Mouse (Mus musculus) kidney, postnatal 0 days (tissue): ENCODE data around the gene Tgfa. TPM values are rescaled to one million over a fixed set of nuclear protein-coding genes. Genes with fewer than 3 reads are reported as not detected.

ENCODE experiments used
- ATAC-seq: fragments of 200-750 bp; cut with Nextera tagmentation; replicated peaks from 2 replicates; pipeline ENCODE4 v1.8.0; 2017; ENCODE audit warnings: low read depth, moderate number of reproducible peaks, moderate TSS enrichment, moderate library complexity; ENCODE audit not compliant: low FRiP score
- DNase-seq: peaks from one replicate; pipeline ENCODE4 v3.0.0-alpha.2; 2016; ENCODE audit warnings: low spot score
- H3K27ac ChIP-seq: fragments of 300-500 bp; sonication (generic); 2 replicates; pipeline ENCODE4 v1.5.1; 2014; ENCODE audit warnings: mild to moderate bottlenecking
- H3K27me3 ChIP-seq: fragments of 300-500 bp; sonication (generic); 2 replicates; pipeline ENCODE4 v1.6.1; 2014; ENCODE audit warnings: low read length, mixed read lengths; ENCODE audit not compliant: insufficient read depth
- H3K36me3 ChIP-seq: fragments of 300-500 bp; sonication (generic); 2 replicates; pipeline ENCODE4 v1.6.1; 2014; ENCODE audit warnings: low read length, mixed read lengths; ENCODE audit not compliant: insufficient read depth
- H3K4me1 ChIP-seq: fragments of 300-500 bp; sonication (generic); replicated peaks from 2 replicates; pipeline ENCODE4 v1.6.1; 2014; ENCODE audit warnings: antibody characterized with exemption, low read length, mixed read lengths; ENCODE audit not compliant: insufficient read depth
- H3K4me2 ChIP-seq: fragments of 300-500 bp; sonication (generic); 2 replicates; pipeline ENCODE4 v1.6.1; 2014; ENCODE audit warnings: mild to moderate bottlenecking, low read length, moderate library complexity, mixed read lengths
- H3K4me3 ChIP-seq: fragments of 300-500 bp; sonication (generic); replicated peaks from 2 replicates; pipeline ENCODE4 v1.5.1; 2014; ENCODE audit warnings: low read depth, low read length
- H3K9ac ChIP-seq: fragments of 300-500 bp; sonication (generic); 2 replicates; pipeline ENCODE4 v1.6.1; 2014; ENCODE audit warnings: low read depth, low read length
- H3K9me3 ChIP-seq: fragments of 300-500 bp; sonication (generic); replicated peaks from 2 replicates; pipeline ENCODE4 v1.6.1; 2016; ENCODE audit warnings: low read length, inconsistent platforms, mixed read lengths
- CTCF ChIP-seq: IDR thresholded peaks from 2 replicates; pipeline ENCODE4 v1.5.1; 2016; ENCODE audit warnings: antibody characterized with exemption, low read depth, mild to moderate bottlenecking, moderate library complexity
- WGBS: fragments of 180-500 bp; shearing (Covaris S2); extraction: QIAGEN DNeasy Blood & Tissue Kit; methylation state at CpG from one replicate; pipeline ENCODE4 v1.1.7; 2014; 5-methylcytosine and 5-hydroxymethylcytosine counted together
- polyA plus RNA-seq: library from polyadenylated mRNA; unstranded; fragments of >200 nt; fragmentation: Nextera tagmentation; extraction: Ambion mirVana; gene quantifications from 2 replicates; pipeline ENCODE4 v1.2.1, GENCODE M21; 2015

Tgfa gene
- polyA plus RNA-seq, 1 experiment from 2014 or later, result 6.1 TPM

DNA sequence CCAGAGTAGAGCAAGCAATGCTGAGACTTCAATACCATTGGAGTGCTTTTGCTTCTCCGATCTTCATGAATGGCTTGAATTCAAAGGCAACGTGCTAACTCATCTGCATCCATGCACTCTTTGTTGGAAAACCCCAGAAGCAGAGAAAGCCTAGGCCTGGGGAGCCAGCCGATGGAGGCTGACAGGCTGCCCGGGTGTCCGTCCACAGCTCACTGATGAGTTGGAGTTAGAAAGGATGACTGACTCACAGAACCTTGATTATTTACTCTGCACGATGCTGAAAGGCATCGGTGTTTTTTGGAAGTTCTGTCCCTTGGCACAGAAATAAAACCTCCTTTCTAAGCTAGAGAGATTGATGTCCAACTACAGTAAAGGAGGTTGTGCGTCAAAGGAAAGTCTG lies 55.8 kb downstream of the Tgfa start:
- 79% methylated on average over 8 of the region's 8 CpGs for WGBS
- H3K9me3 ChIP-seq, result no peaks in the 10 kb centered on the region
- no peak for TF ChIP-seq CTCF
- H3K4me1 ChIP-seq, result peaks cover 10% of the 10 kb centered on the region
- H3K27me3 ChIP-seq, result no peaks in the 10 kb centered on the region
- no peak overlapping the region for H3K9ac ChIP-seq
- no peaks in the 10 kb centered on the region for H3K36me3 ChIP-seq
- no peak overlapping the region for H3K4me3 ChIP-seq
- no peak for DNase-seq
- no peak for ATAC-seq
- no peak overlapping the region for H3K27ac ChIP-seq
- H3K4me2 ChIP-seq, result no peak overlapping the region

DNA sequence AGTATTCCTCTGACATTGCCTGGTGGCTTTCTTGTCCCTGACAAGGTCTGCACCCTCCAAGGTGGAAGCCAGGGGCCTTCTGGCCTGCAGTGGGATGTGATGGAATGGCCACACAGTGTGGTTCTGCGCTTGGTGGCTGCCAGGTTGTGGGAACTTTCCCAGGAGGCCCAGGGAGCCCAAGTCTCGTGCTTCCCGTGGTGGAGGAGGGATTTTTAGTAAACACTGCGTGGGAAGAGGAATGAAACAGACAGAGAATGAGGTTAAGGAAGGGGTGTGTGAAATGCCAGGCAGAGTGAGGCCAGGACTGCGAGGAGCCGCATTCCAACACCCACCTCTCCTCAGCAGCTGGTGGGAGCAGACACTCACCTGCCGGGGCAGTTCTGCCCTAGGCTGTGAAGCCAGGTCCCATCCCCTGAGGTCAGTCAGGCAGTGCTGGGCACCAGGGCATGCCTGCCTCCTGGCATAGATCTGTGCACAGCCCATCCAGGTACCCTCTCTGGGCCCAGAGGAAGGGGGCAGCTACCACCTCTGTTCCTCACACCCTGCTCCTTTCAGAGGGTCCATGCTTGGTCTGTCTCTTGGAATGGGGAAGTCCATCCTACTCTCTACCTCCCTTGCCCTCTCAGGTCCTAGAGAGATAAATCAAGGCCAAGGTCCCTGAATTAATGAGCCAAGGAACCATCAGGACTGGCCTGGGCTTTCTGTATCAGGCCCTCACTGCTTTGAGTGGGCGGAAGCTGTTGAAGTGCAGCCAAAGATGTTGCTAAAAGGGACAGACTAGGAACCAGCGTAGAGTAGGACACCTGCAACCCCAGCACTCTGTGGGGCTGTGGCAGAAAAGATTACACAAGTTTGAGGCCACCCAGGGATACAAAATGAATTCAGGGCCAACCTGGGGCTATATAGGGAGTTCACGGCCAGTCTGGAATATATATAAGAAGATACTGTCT lies 57.4 kb downstream of the Tgfa start:
- Histone ChIP-seq H3K9me3 (no peaks in the 10 kb centered on the region), H3K36me3 (no peaks in the 10 kb centered on the region), H3K27me3 (no peaks in the 10 kb centered on the region), H3K9ac (no peak overlapping the region), H3K27ac (peak overlapping the region; percentile 70), H3K4me3 (no peak overlapping the region), H3K4me1 (peaks cover 13% of the 10 kb centered on the region), H3K4me2 (no peak overlapping the region)
- TF ChIP-seq CTCF, result no peak
- 32% methylated on average over 10 of the region's 10 CpGs for WGBS
- DNase-seq (peak; percentile 82), ATAC-seq (peak; percentile 90)

DNA sequence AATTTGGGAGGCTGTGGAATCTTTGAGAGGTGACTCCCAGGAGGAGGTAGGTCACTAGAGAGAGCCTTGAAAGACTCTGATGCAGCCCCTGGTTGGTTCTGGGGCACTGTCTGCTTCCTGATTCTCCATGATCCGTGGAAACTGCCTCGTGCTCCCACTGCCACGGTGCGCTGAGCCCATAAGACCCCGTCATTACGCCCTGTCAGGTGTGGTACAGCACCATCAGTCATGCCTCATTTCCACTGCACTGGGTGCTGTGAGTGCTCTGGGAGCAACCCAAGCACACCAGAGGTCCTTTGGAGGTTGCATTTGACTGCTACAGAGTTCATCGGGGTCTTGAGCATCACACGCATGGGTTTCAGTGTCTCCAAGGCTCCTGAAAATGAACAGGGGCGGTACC lies 60.9 kb downstream of the Tgfa start:
- H3K9me3 ChIP-seq, result no peaks in the 10 kb centered on the region
- peaks cover 13% of the 10 kb centered on the region for H3K4me1 ChIP-seq
- peak; percentile 14 for DNase-seq
- no peak overlapping the region for H3K4me3 ChIP-seq
- H3K4me2 ChIP-seq, result no peak overlapping the region
- H3K27me3 ChIP-seq, result no peaks in the 10 kb centered on the region
- H3K36me3 ChIP-seq, result no peaks in the 10 kb centered on the region
- TF ChIP-seq CTCF, result no peak
- ATAC-seq, result no peak
- no peak overlapping the region for H3K9ac ChIP-seq
- H3K27ac ChIP-seq, result no peak overlapping the region; the same call in 1 of the 2 replicates
- 45% methylated on average over 9 of the region's 9 CpGs for WGBS

DNA sequence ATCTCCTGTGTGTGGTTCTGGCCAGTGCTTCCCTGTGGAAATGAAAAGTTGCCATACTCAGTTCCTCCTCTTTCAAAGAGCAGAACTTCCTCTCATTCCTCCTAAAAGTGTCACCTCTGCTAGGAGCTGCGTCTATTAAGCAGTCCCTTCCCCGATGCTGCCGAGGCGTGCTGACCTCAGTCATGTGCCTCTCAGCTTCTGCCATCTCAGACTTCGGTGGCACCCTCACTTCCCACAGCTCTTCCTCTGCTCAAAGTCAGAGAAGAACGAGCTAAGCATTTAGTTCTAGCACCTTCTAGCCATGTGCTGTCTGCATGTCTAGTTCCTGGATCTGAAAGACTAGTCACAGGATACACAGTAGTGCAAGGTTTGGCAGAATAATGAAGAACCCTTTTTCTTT lies 64.2 kb downstream of the Tgfa start:
- no peak overlapping the region for H3K27ac ChIP-seq
- H3K9ac ChIP-seq, result no peak overlapping the region
- H3K27me3 ChIP-seq, result no peaks in the 10 kb centered on the region
- TF ChIP-seq CTCF, result no peak
- H3K4me1 ChIP-seq, result peaks cover 4% of the 10 kb centered on the region; the same call in 1 of the 2 replicates
- H3K9me3 ChIP-seq, result no peaks in the 10 kb centered on the region
- no peaks in the 10 kb centered on the region for H3K36me3 ChIP-seq
- H3K4me2 ChIP-seq, result no peak overlapping the region
- no peak overlapping the region for H3K4me3 ChIP-seq
- DNase-seq (no peak), ATAC-seq (no peak)
- WGBS, result 82% methylated on average over 6 of the region's 6 CpGs

DNA sequence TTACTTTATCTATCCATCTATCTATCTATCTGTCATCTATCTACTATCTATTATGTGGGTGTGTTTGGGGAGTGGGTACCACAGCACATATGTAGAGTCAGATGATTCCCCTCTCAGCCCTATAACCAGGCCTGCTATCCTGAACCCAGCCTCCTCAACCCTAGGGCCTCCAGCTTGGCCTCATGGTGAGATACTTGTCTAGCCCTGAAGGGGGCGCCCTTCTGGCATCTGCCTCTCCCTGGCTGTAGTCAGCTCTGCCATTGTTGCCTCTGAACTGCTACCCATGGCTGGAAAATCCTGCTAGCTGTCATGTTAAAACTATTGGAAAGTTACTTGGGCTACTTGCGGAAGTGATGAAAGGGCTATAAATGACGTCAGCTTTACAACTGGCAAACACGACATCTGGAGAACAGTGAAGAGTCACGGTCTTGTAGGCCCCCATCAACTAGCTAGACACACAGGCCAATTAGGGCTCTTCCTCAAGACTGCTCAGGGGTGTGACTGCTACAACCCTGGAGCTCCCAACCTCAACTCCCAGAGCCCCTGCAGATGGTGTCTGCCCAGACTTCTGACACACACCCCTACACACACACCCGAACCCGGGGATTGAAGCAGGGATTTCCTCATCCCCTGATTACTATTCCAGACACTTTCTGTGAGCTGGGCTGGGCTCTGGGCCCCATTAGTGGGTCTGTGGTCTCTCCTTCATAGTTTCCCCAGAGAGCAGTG lies 65.5 kb downstream of the Tgfa start:
- no peaks in the 10 kb centered on the region for H3K36me3 ChIP-seq
- no peak overlapping the region for H3K4me3 ChIP-seq
- H3K4me1 ChIP-seq, result peaks cover 4% of the 10 kb centered on the region; the same call in 1 of the 2 replicates
- H3K9me3 ChIP-seq, result no peaks in the 10 kb centered on the region
- no peak overlapping the region for H3K4me2 ChIP-seq
- no peak overlapping the region for H3K27ac ChIP-seq
- ATAC-seq, result no peak
- no peaks in the 10 kb centered on the region for H3K27me3 ChIP-seq
- 36% methylated on average over 7 of the region's 7 CpGs for WGBS
- H3K9ac ChIP-seq, result no peak overlapping the region
- peak; percentile 33 for TF ChIP-seq CTCF
- DNase-seq, result no peak

DNA sequence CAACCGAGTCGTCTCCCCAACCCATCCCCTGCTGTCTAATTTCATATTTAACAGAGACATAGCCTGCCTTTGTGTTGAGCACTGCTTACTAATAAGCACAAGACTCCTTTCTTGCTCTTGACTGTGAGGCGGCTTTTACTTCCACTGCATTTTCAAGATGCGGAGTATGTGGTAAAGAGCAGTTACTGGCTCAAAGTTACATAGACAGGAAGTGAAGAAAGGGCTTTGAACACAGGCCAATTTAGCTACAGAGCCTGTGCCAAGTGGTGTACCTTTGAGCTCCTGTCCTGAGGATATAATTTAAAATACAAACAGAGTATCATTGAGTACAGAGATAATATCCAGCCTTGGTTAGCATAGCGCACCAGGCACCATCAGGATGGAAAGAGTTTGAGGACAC lies 71.8 kb downstream of the Tgfa start:
- TF ChIP-seq CTCF, result no peak
- Histone ChIP-seq H3K9ac (no peak overlapping the region), H3K4me1 (no peaks in the 10 kb centered on the region), H3K4me2 (no peak overlapping the region), H3K36me3 (no peaks in the 10 kb centered on the region), H3K27ac (no peak overlapping the region), H3K4me3 (no peak overlapping the region), H3K27me3 (no peaks in the 10 kb centered on the region), H3K9me3 (no peaks in the 10 kb centered on the region)
- ATAC-seq (no peak), DNase-seq (no peak)
- WGBS, result 78% methylated on average over 5 of the region's 5 CpGs
